Mouse (Mus musculus) gastrocnemius, adult 2 months (tissue): Measurements from ENCODE around the gene Olfr1018. TPM values are rescaled to one million over a fixed set of nuclear protein-coding genes. Genes with fewer than 3 reads are reported as not detected.

Experiments used
- DNase-seq: peaks from one replicate; pipeline ENCODE4 v3.0.0; 2022
- H3K27ac ChIP-seq: fragments of 200-600 bp; 2 replicates; pipeline ENCODE4 v1.8.1; 2022; ENCODE audit warnings: mild to moderate bottlenecking
- H3K4me3 ChIP-seq: fragments of 200-600 bp; 2 replicates; pipeline ENCODE4 v1.8.1; 2022; ENCODE audit warnings: mild to moderate bottlenecking, moderate library complexity
- CTCF ChIP-seq: fragments of 200-600 bp; IDR thresholded peaks from 2 replicates; pipeline ENCODE4 v1.8.1; 2022; ENCODE audit warnings: antibody characterized with exemption, mild to moderate bottlenecking, moderate library complexity
- intact Hi-C: fragments of 180-260 bp; cut with DNase I; formaldehyde crosslinking; loops from one replicate; pipeline ENCODE4 v1.15.1; 2025
- long read RNA-seq, 2 experiments: library from polyadenylated mRNA; stranded (forward); transcript quantifications; one replicate each; pipeline ENCODE4 v2.0.0; 2021
- total RNA-seq, 2 experiments: library from RNA; stranded (reverse); gene quantifications; 2 replicates each; pipeline ENCODE4 v1.2.3; 2021

The Olfr1018 gene
- total RNA-seq, result not detected
- long read RNA-seq, experiment 1, result 0 reads
- long read RNA-seq, experiment 2, result 0 reads

GRCm38 (mm10) chr2:85818179-85818578 lies at the start of gene Olfr1018:
Gene Olfr1018 (plus strand): TSS chr2:85818479.
- Histone ChIP-seq H3K27ac (no peak within 1 kb of the TSS), H3K4me3 (no peak within 1 kb of the TSS)
- intact Hi-C loops, result no loop called here
- TF ChIP-seq CTCF, result no peak
- DNase-seq, result no peak

DNA sequence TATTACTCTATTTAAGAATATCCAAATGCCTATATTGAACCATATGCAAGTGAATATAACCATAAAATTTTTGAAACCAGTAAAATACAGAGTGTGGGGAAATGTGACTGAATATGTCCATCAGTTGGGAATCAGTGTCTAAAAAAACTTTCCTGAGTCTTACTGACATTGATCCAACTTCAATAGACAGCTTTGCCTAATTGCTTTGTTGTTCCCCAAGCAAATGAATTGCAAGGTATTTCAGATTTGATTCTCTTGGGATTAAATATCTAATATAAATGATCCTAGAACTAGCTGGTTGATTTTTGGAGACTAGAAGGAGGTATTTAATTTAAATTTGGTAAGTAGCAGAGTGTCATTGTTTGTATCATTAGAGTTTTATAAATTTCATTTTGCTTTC lies 45.9 kb upstream of the Olfr1018 start, which contains the start of gene Olfr1014:
Olfr1014 (plus strand) TSS at position 301 of the 400 bp plus-strand sequence.
- TF ChIP-seq CTCF, result no peak
- no peak for DNase-seq
- H3K4me3 ChIP-seq, result no peak within 1 kb of the TSS
- intact Hi-C loops, result no loop called here
- no peak within 1 kb of the TSS for H3K27ac ChIP-seq

- TF ChIP-seq CTCF, result no peak
- intact Hi-C loops, result no loop called here
- H3K4me3 ChIP-seq, result no peak within 1 kb of the TSS
- no peak for DNase-seq
- H3K27ac ChIP-seq, result no peak within 1 kb of the TSS
These were observed 36.6 kb upstream of the Olfr1018 start, which contains the start of gene Olfr1015 for GRCm38 (mm10) chr2:85781717-85782116. Gene Olfr1015 (plus strand): TSS chr2:85782017.

DNA sequence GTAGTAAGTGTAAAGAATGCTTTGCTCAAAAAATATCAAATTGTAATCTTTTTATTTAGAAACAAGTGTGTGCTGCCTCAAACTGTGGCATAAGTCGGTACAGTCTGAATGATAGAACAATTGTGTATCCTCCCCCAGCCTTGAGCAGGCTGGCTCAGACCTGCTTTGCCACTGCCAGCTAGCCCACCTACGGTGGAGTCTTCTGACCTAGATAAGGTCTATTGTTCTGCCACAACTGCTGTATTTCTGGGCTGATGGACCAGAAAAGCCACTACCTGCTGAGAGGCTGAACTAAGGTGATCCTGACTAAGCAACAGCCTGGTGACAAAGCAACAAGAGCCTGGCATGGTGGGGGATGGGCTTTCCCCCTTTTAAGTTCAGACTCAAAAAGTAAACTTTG lies 25.9 kb upstream of the Olfr1018 start:
- intact Hi-C loops, result no loop called here
- Histone ChIP-seq H3K27ac (no peak overlapping the region), H3K4me3 (no peak overlapping the region)
- DNase-seq, result no peak
- no peak for TF ChIP-seq CTCF

DNA sequence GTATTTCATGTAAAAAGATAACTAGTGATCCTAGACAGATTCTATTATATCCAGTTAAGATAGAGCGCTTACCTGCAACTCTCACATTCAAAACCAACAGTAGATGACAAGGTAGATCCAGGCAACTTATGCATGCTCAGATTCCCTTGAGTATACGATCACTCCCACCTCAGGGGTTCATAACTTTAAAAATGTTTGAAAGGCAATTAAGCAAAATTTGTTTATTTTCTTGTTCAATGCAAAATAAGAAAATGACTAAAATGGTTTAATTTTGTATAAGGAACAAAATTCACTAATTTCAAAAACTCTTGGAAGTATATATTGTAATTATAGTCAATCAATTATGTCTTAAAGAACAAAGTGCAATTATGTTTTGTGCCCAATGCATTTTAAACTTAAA lies 15.8 kb upstream of the Olfr1018 start, which contains the start of gene Olfr1016:
Olfr1016 (minus strand) TSS at position 101 of the 400 bp plus-strand sequence.
- no peak within 1 kb of the TSS for H3K27ac ChIP-seq
- H3K4me3 ChIP-seq, result no peak within 1 kb of the TSS
- DNase-seq, result no peak
- no peak for TF ChIP-seq CTCF
- intact Hi-C loops, result no loop called here

DNA sequence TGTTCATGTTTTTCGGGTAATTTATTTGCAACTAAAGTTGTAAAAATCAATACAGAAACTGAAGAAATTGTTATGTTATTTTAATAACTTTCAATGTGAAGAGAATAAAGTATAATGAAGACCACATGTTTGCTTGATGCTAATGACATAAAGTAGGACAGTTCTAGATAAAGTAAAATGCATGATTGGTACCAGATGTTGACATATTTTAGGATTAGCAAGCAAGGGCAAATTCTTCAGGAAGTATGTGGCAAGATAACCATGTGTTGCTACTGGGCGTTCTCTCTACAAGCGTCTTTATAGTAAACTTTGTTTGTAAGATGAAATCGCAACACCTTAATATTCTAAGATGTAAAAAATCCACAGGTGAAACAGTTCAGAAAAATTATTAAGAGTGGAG lies 13.8 kb upstream of the Olfr1018 start:
- H3K4me3 ChIP-seq, result no peak overlapping the region
- no peak for DNase-seq
- no peak overlapping the region for H3K27ac ChIP-seq
- intact Hi-C loops, result no loop called here
- TF ChIP-seq CTCF, result no peak

GRCm38 (mm10) chr2:85845383-85845782 lies 27.1 kb downstream of the Olfr1018 start, which contains the start of gene Olfr1019:
Gene Olfr1019 (minus strand): TSS chr2:85845483.
- intact Hi-C loops, result no loop called here
- no peak for DNase-seq
- no peak for TF ChIP-seq CTCF
- H3K27ac ChIP-seq, result no peak within 1 kb of the TSS
- no peak within 1 kb of the TSS for H3K4me3 ChIP-seq

GRCm38 (mm10) chr2:85846730-85847129 lies 28.5 kb downstream of the Olfr1018 start, which contains the start of gene Olfr1020:
Gene Olfr1020 (plus strand): TSS chr2:85847030.
- no peak within 1 kb of the TSS for H3K27ac ChIP-seq
- intact Hi-C loops, result no loop called here
- no peak within 1 kb of the TSS for H3K4me3 ChIP-seq
- TF ChIP-seq CTCF, result no peak
- no peak for DNase-seq

GRCm38 (mm10) chr2:85868294-85868693 lies 50.0 kb downstream of the Olfr1018 start, which contains the start of gene Olfr1022:
Gene Olfr1022 (plus strand): TSS chr2:85868594.
- intact Hi-C loops, result no loop called here
- no peak for DNase-seq
- Histone ChIP-seq H3K4me3 (no peak within 1 kb of the TSS), H3K27ac (no peak within 1 kb of the TSS)
- TF ChIP-seq CTCF, result no peak

Other genes with a start within 250 kb of the Olfr1018 start
- not detected for gene Olfr996, start 239.3 kb upstream of the Olfr1018 start, total RNA-seq
- not detected for gene Olfr998, start 229.5 kb upstream of the Olfr1018 start, total RNA-seq
- gene Olfr1000, start 206.6 kb upstream of the Olfr1018 start, total RNA-seq, result not detected
- gene Olfr1002, start 167.8 kb upstream of the Olfr1018 start, total RNA-seq, result not detected
- not detected for gene Olfr154, start 154.0 kb upstream of the Olfr1018 start, total RNA-seq
- not detected for gene Olfr1006, start 139.7 kb upstream of the Olfr1018 start, total RNA-seq
- not detected for gene Olfr1008, start 129.0 kb upstream of the Olfr1018 start, total RNA-seq
- gene Olfr1009, start 103.1 kb upstream of the Olfr1018 start, total RNA-seq, result not detected
- not detected for gene Olfr1012, start 55.7 kb upstream of the Olfr1018 start, total RNA-seq
- gene Olfr1013, start 51.4 kb upstream of the Olfr1018 start, total RNA-seq, result not detected
- gene Olfr1014, start 45.8 kb upstream of the Olfr1018 start, total RNA-seq, result not detected
- not detected for gene Olfr1015, start 36.5 kb upstream of the Olfr1018 start, total RNA-seq
- gene Olfr1016, start 15.9 kb upstream of the Olfr1018 start, total RNA-seq, result not detected
- not detected for gene Olfr1019, start 27.0 kb downstream of the Olfr1018 start, total RNA-seq
- gene Olfr1020, start 28.6 kb downstream of the Olfr1018 start, total RNA-seq, result not detected
- gene Olfr1022, start 50.1 kb downstream of the Olfr1018 start, total RNA-seq, result not detected
- not detected for gene Olfr1023, start 67.2 kb downstream of the Olfr1018 start, total RNA-seq
- gene Olfr1024, start 86.6 kb downstream of the Olfr1018 start, total RNA-seq, result not detected
- gene Olfr1025-ps1, start 96.7 kb downstream of the Olfr1018 start, total RNA-seq, result not detected
- gene Olfr1026, start 103.1 kb downstream of the Olfr1018 start, total RNA-seq, result not detected
- gene Olfr1028, start 132.0 kb downstream of the Olfr1018 start, total RNA-seq, result not detected
- gene Olfr1029, start 155.4 kb downstream of the Olfr1018 start, total RNA-seq, result not detected
- gene Olfr1030, start 160.8 kb downstream of the Olfr1018 start, total RNA-seq, result not detected
- not detected for gene Olfr1031, start 171.8 kb downstream of the Olfr1018 start, total RNA-seq
- not detected for gene Olfr1032, start 187.1 kb downstream of the Olfr1018 start, total RNA-seq
- gene Olfr1033, start 202.2 kb downstream of the Olfr1018 start, total RNA-seq, result under 1 TPM in 1 of 2 experiments, not detected in 1; 0.14 TPM
- gene Olfr1034, start 227.4 kb downstream of the Olfr1018 start, total RNA-seq, result not detected